Mouse (Mus musculus): ENCODE data around the gene Mamdc4. TPM values are rescaled to one million over a fixed set of nuclear protein-coding genes. Genes with fewer than 3 reads are reported as not detected.
"Not testable (repeated sequence)": the region's sequence is repeated elsewhere in the genome, so short reads cannot be mapped to it uniquely, and the experiment has no call there.

Gene Mamdc4
- polyA plus RNA-seq, 2 experiments from 2014 or later: 0.40 to 0.91 TPM

GRCm38 (mm10) chr2:25558774-25559173 lies 15.9 kb downstream of the Mamdc4 start:
- ATAC-seq: no peak

- peak; percentile 55 for ATAC-seq
These were observed 16.7 kb downstream of the Mamdc4 start for GRCm38 (mm10) chr2:25557964-25558360.

GRCm38 (mm10) chr2:25557221-25557963 lies 17.3 kb downstream of the Mamdc4 start, which contains the start of gene Edf1:
Gene Edf1 (plus strand): TSS chr2:25557847.
- ATAC-seq: peak; percentile 95

GRCm38 (mm10) chr2:25556296-25556695 lies 18.3 kb downstream of the Mamdc4 start:
- no peak for ATAC-seq

- ATAC-seq: not testable (repeated sequence)
These were observed 19.2 kb downstream of the Mamdc4 start for GRCm38 (mm10) chr2:25555479-25555878.

- not testable (repeated sequence) for ATAC-seq
These were observed 21.4 kb downstream of the Mamdc4 start for GRCm38 (mm10) chr2:25553171-25553786.

- ATAC-seq: no peak
These were observed 23.5 kb downstream of the Mamdc4 start for GRCm38 (mm10) chr2:25551186-25551585.

- peak; percentile 71 for ATAC-seq
These were observed 25.3 kb downstream of the Mamdc4 start for GRCm38 (mm10) chr2:25549021-25549991.

GRCm38 (mm10) chr2:25546811-25547491 lies 27.7 kb downstream of the Mamdc4 start, which contains the start of gene Traf2:
Gene Traf2 (minus strand): TSS chr2:25546940.
- ATAC-seq: peak; percentile 84

- peak; percentile 5 for ATAC-seq
These were observed 28.4 kb downstream of the Mamdc4 start for GRCm38 (mm10) chr2:25545996-25546810.

- ATAC-seq: no peak
These were observed 32.8 kb downstream of the Mamdc4 start for GRCm38 (mm10) chr2:25541644-25542367.

GRCm38 (mm10) chr2:25540541-25540948 lies 34.1 kb downstream of the Mamdc4 start:
- ATAC-seq: no peak

- no peak for ATAC-seq
These were observed 38.1 kb downstream of the Mamdc4 start for GRCm38 (mm10) chr2:25536531-25536930.

- ATAC-seq: no peak
These were observed 39.8 kb downstream of the Mamdc4 start for GRCm38 (mm10) chr2:25534866-25535182.

- peak; percentile 90 for ATAC-seq
These were observed 40.3 kb downstream of the Mamdc4 start for GRCm38 (mm10) chr2:25534178-25534865.

- peak; percentile 25 for ATAC-seq
These were observed 40.9 kb downstream of the Mamdc4 start for GRCm38 (mm10) chr2:25533707-25534106.

GRCm38 (mm10) chr2:25526510-25527302 lies 47.9 kb downstream of the Mamdc4 start:
- ATAC-seq: no peak
